Mouse (Mus musculus) brain, embryonic 14.5 days (tissue): ENCODE data around the gene Bcl2l14.

Experiments used
- CTCF ChIP-seq: fragments of 200-500 bp; IDR thresholded peaks from 2 replicates; pipeline ENCODE4 v1.5.1; 2012; ENCODE audit warnings: inconsistent platforms, mild to moderate bottlenecking, moderate library complexity, borderline replicate concordance; ENCODE audit not compliant: insufficient read depth, insufficient read length; ENCODE audit errors: extremely low read depth
- POLR2A ChIP-seq: fragments of 200-500 bp; IDR thresholded peaks from 2 replicates; pipeline ENCODE4 v1.6.1; 2012; ENCODE audit warnings: mild to moderate bottlenecking, inconsistent platforms, borderline replicate concordance; ENCODE audit not compliant: poor library complexity, insufficient read depth, insufficient read length, severe bottlenecking; ENCODE audit errors: extremely low read depth

DNA sequence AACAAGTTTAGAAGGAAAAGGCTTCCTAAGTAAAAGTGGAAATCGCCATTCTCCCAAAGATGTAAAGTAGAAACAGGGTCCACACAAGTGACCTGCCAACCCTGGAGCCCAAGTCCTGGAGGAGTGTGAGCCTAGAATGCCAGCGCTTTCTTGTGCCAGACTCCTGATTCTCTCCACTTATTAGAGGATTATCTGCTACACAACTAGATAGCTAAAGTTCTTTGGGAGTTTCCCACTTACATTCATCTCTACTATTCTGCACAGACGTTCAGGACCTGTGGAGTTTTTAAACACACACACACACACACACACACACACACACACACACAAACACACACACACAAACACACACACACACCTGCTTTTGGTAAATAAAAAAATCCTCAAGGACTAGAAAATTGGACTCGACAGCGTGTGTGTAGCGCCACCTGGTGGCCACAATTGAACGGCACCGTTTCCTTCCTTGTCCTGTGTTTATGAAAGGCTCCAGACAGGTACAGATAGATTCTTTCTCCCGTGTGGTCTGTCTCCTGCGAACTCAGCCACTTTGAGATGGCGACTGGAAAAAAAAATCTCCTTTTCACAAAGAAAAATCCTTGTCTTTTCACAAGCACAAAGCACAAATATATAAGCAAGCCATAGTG is 6.7 kb upstream of the Bcl2l14 start:
- TF ChIP-seq POLR2A (no peak), CTCF (peak; percentile 94)
